Mouse (Mus musculus): ENCODE results near the gene Anp32a. TPM values are rescaled to one million over a fixed set of nuclear protein-coding genes. Genes with fewer than 3 reads are reported as not detected.

Gene Anp32a
- total RNA-seq, 2 experiments from 2014 or later, result 254 to 262 TPM

DNA sequence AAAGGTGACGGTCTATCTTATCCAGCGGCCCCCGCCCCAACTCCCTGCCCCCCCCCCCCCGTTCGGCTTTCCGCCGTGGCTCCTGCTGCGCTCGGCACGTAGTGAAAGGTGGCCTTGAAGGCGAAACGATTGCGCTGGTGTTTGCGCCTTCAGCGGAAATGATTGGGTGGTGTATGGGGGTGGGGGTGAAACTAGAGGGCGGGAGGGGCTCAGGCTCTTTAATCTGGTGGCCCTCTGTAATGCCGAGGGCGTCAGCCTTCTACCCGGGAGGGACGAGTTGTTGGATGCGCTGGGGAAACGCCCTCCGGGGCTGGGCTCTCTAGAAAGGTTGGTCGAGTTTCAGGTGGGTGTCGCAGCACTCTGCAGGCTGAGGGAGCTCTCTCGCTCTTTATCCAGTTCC lies 3.5 kb downstream of the Anp32a start:
- intact Hi-C loops (cut with DNase I), result loop anchor here (2.0 to 5.0 kb wide), 2 partner anchors 22 to 73 kb away; no protein-coding TSS in a partner anchor
- DNase-seq (ENCODE audit: low spot score in 2 of 2), result peak in 1 of 2 experiments; percentile 48

DNA sequence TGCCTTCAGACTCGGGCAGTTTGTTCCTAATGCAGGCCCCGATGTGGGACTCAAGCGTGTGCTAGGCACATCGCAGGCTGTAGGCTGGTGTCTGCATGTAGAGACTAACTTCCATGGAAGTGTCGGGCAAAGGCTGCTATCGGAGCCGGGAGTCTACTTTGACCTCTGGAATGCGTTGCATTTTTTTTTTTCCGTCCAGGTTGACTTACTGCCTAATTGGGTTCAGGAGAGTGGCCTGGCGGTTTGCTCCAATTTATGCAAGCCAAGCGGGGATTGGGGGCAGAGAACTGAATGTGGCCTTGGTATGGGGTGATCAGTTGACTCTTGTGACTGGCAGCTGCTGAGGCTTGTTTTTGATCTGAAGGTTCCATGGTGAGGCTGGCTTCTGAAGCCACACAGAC lies 4.0 kb downstream of the Anp32a start:
- DNase-seq (ENCODE audit: low spot score in 2 of 2), result no peak
- intact Hi-C loops (cut with DNase I), result loop anchor here (2.0 kb wide), 1 partner anchor 22 kb away; no protein-coding TSS in a partner anchor

DNA sequence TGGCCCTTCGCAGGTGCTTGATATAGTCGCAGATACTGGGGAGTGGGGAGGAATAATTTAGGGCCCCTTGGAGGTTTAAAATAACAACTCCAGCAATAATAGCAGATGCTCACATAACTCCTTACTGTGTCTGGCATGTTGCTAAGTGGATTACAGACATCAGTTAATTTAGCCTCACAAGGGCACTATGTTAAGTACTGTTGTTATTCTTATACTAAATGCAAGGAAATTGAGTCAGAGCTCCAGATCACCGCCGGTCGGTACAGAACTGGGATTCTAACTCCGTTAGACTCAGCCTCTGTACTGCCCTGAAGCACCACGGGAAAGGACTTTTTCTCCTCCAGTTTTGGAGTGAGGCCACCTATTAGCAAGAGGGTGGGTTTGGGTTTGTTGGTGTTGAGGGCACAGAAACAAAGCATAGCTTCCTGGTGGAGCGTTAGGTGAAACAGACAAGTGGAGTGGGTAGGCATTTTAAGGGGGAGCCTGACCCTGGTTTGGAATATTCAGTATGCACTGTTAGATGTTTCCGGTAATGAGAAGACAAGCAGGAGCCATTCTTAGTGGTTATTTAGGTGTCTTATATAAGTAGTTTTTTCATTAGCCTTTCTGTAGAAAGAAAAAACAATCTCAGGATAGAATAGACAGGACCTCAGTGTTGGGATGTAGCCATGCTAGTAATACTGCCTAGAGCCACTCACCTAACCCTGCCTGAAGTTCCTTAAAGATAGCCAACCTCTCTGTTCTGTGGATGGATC lies 4.7 kb downstream of the Anp32a start:
- intact Hi-C loops (cut with DNase I), result loop anchor here (2.0 kb wide), 1 partner anchor 21 kb away; no protein-coding TSS in a partner anchor
- no peak for DNase-seq (ENCODE audit: low spot score in 2 of 2)

DNA sequence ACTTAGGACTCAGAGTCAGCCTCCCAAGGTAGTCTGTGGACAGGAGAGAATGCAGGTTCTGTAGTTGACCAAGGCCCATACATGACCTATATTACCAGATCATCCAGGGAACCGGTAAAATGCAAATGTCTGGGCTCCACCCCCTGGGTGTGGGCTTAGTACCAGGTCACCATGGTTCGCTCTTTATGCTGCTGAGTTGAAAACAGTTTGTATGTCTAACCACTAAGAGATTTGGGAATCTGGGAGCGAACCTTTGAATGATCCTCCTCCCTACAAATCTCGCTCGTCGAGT lies 5.2 kb downstream of the Anp32a start:
- DNase-seq (ENCODE audit: low spot score in 2 of 2), result no peak

DNA sequence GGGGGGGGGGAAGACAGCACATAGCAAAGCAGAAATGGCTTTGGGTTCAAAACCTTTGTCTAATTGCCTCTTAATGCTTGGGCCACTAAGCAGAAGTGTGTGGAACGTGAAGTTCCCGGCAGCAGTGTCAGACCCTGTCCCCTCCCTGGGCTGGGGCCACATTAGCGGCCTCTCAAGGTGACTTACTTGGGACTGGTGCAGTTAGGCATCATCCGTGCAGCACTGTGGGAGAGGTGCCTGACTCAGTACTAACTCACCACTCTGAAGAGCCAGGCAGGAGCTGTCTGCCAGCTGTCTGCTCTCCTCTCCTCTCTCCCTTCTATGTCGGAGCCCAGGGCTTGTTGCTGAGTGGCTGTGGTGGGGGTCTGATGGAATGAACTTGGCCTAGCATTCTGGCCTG lies 6.1 kb downstream of the Anp32a start:
- intact Hi-C loops (cut with DNase I), result no loop called here
- DNase-seq (ENCODE audit: low spot score in 2 of 2), result no peak

More for the DNA sequence above, 5.2 kb downstream of the Anp32a start:
- intact Hi-C loops (cut with DNase I), result no loop called here

DNA sequence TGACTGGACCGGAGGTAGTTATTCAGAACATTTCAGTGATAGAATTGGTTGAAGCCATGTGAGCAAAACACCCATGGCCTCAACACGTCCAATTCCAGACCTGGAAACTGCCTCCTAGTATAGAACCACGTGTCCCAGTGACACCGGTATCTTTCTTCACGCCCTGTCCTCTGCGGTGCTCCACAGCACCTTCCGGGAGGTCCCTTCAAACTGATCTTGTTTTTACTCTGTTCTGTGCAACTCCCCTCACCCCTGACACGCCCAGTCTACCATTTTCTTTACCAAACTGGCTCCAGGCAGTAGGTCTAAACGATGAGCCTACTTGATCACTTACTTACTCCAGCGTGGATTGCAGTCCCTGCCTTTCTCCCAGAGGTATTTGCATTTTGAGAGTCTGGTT lies 7.0 kb downstream of the Anp32a start:
- no peak for DNase-seq (ENCODE audit: low spot score in 2 of 2)
- intact Hi-C loops (cut with DNase I), result no loop called here

DNA sequence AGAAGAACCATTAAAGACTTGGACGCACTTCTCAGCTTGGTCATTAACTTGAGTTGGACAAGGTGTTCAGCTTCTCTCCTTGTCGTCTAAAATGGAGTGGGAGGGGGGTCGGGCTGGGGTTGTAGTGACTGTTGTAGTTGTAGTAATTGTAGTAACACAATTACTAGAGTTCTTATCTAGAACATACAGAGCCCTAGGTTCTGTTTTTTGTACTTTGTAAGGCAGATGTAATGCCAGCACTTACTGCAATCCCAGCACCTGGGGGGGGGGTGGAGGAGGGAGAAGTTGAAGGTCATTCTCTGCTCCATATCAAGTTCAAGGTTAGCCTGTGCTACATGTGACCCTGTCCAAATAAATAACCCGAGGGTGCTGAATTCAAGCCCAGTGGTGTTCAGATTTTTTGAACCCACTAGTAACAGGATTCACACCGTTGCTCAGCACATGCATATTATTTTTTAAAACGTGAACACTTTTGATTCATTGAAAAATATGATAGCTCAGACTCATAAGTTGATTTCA lies 7.4 kb downstream of the Anp32a start:
- intact Hi-C loops (cut with DNase I), result no loop called here
- DNase-seq (ENCODE audit: low spot score in 2 of 2), result no peak

DNA sequence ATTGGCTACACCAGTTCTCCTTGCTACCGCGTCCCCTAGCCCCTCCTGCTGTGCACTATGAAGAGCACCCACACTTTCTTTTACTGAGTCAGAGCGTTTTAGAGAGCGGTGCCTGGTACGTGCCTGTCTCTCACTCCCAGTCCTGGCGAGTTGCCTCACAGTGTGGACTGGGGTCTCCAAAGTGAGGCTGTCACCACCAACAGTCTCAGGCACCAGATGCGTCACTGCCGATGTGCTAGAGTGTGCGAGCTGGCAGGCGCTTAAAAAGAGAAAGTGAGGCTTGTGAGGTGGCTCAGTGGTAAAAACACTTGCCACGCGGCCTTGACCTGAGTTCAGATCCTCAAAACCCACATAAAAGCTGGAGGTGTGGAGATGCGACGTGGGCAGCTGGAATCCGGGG lies 8.2 kb downstream of the Anp32a start:
- intact Hi-C loops (cut with DNase I), result no loop called here
- peak in 1 of 2 experiments; percentile 52 for DNase-seq (ENCODE audit: low spot score in 2 of 2)

DNA sequence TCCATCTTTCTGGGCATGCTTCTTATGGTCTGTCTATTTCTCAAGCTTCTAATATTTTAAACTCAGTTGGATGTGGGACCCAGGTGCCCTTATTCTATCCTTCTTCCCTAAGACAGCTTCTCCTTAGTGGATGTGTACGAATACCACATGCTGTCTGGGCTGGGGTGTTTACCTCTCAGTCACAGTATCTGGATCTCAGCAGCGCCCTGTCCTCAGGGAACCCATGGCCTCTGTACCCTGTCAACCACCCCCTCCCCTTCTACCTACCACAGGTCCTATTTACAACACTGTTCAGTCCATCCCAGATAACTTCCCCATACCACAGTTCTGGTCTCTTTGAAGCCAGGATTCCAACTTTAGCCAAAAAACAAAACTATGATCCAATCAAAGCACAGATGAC lies 9.6 kb downstream of the Anp32a start:
- intact Hi-C loops (cut with DNase I), result no loop called here
- no peak for DNase-seq (ENCODE audit: low spot score in 2 of 2)

DNA sequence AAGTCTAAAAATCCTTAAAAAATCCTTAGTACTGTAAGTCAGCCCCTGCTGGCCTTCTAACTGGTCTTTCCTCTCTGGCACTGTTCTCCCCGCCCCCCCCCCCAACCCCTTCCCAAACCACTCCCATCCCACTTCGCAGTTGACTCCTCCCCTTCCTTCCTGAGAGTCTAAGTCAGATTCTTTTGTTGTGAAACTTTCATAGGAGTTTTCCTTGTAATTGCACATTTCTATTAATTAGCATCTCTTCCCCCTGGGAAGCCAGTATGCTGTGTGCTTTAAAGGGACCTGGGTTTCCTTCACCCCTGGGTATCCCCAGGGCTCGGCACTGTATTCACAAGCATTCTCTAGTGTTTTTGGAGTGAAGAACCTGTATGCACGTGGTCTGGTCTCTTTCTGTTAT lies 10.1 kb downstream of the Anp32a start:
- intact Hi-C loops (cut with DNase I), result no loop called here
- DNase-seq (ENCODE audit: low spot score in 2 of 2), result no peak

DNA sequence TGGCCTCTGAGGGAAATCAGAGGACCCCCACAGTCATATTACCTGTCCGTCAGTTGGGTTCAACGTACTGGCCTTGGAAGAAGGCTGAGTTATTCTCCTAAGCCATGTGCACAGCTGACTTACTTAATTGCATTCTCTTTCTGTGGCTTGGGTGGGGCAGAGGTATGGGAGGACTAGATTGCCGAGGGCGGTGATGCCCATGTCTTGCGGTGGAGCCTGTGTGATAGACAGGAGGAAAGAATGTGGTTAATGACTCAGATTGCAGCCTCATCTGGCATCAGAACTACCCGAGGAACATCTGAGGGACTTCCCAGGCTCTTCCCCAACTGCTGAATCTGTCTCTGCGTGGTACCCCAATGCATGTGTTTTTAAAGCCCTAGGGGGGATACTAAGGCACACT lies 12.7 kb downstream of the Anp32a start:
- intact Hi-C loops (cut with DNase I), result no loop called here
- DNase-seq (ENCODE audit: low spot score in 2 of 2), result no peak

DNA sequence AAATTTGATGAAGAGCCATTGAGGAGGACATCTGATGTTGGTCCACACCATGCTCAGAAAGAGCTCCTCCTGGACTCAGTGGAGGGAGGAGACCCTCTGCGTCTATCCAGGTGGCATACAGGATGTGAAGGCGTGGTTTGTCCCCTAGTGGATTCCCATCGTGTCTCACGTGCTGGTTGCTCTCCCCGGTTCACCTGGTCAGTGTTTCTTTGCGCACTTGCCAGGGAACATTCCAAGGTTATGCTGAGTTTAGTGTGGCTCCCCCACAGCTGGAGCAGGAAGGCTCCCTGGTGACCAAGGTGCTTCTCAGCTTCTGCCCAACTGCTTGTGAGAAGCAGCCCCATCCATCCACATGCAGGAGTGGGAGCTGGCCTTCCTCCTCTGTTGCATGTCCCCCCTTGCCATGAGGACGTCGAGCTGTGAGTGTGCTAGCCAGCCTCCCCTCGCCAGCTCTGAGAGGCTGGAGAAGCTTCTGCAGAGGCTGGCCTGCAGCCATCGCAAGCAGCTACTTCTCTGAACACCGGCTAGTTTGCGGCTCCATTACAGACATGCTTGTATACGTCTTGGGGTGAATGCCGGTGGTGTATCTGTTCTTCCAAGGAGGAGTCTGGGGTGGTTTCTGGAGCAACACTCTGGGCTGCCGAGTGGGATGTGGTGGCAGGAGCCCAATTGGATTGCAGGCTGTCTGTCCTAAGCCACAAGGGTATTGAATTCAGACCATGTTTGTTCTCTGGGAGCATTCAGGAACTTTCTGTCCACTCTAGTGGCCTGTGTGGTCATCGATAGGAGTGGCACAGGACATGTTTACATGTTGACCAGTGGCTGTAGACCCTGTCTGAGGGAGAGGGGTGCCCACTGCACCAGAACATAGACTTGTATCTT lies 14.0 kb downstream of the Anp32a start:
- peak in 1 of 2 experiments; percentile 44 for DNase-seq (ENCODE audit: low spot score in 2 of 2)
- intact Hi-C loops (cut with DNase I), result no loop called here

DNA sequence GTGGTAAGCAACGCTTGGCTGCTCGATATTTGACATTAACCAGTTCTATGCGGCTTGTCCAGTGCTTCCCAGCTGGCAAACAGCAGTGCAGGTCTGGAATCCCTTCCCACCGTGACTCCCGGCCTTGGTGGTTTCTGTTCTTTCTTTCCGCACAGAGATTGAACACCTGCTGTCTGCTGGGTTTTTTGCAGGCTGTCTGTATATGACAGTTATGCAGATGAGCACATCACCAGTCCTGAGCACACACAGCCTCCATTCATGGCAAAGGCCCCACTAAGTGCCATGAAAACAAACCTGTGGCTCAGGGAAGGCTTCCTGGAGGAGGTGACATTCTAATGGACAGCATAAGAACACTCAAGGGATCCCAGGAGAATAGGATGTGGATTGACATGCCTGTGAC lies 14.7 kb downstream of the Anp32a start:
- DNase-seq (ENCODE audit: low spot score in 2 of 2), result no peak
- intact Hi-C loops (cut with DNase I), result no loop called here

DNA sequence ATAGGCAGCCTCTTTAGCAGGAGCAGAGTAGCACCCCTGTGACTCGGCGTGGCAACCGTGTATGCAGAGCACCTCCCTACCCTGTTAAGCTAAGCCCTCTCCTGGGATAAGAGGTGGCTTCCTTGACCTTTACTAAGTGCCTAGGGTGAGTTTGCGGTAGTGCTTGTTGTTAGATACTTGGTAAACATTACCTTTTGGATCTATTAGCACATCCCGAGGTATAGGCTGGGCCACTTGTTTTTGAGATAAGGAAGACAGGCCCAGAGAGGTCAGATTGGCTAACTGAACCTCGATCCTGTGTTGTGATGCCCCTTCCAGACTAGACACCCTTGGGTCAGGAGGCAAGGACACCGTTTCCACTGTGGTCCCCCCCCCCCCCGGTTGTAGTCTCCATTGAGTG lies 16.5 kb downstream of the Anp32a start:
- intact Hi-C loops (cut with DNase I), result no loop called here
- DNase-seq (ENCODE audit: low spot score in 2 of 2), result no peak

DNA sequence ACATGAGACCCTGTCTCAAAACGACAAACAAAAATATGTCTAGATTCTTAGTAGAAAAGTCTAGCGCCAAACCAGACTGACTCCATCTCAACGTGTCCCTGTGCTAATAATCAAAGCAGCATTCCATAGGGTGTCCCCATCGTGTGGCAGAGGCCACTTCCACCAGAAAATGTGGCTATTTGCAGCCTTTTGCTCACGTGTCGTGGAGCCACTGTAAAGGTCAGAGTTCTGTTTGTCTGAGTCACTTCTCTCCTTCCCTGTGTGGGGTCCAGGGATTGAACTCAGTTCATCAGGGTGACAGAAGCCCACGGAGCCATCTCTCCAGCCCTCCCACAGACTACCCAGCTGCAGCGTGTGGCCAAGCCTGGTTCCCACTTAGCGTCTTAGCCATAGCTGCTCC lies 17.8 kb downstream of the Anp32a start:
- intact Hi-C loops (cut with DNase I), result no loop called here
- DNase-seq (ENCODE audit: low spot score in 2 of 2), result no peak

DNA sequence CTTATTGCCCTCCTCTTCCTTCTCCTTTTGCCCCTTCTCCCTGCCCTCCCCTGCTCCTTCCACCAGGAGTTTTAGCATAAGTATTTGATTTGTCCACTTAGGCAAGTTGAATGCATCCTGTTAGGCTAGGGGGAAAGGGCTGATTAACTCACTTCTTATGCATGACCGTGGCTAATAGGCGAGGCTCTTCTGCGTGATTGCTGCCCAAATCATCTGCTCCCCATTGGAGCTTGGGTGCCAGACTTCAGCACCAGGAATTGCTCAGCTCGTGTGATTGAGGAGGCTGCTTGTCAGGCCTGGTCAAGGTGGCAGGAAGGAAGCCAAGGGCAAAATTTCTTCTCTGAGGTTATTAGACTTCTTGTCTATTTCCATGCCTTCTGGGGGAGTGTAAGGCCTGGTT lies 19.8 kb downstream of the Anp32a start:
- intact Hi-C loops (cut with DNase I), result no loop called here
- no peak for DNase-seq (ENCODE audit: low spot score in 2 of 2)

DNA sequence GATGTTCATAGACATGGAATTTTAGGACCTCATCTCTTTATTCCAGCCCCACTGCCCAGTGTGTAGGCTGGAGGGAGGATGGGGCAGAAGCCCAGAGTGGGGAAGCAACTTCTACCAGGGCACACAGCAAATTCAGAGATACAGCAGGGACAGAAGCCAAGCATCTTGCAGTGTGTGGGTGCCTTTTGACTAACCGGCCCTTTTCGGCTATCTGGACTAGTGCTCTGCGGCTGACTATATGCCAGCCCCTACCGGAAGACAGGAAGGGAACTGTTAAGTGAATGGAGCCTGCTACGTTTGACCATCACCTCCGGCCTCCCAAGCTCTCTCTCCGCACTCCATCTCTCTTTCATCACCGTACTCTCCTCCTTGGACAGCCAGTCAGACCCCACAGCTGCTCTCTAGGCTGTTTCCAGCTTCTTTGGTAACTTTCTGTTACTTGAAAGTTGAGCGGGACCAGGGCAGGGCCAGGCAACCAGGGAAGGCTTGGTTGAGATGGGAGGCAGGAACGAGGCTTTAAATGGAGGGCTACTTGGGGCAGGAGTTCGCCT lies 21.8 kb downstream of the Anp32a start:
- intact Hi-C loops (cut with DNase I), result no loop called here
- no peak for DNase-seq (ENCODE audit: low spot score in 2 of 2)

DNA sequence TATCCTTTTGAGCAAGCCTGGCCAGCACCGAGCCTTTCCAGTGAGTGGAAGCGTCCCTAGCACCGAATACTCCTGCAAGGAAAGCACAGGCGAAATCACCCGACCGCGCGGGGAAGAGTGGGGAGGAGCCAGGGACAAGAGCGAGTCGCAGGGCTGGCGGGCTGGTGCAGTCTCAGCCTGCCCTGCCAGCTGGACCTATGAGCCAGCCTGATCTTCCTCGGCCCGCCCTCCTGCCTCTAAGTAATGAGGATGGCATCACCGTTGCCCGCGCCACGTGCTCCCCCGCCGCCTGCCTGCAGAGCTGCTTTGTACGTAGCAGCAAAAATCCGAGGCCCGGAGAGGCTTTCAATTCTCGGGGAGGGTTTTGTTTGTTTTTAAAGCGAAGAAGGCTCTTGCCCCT lies 22.5 kb downstream of the Anp32a start:
- peak; percentile 88 to 94 for DNase-seq (ENCODE audit: low spot score in 2 of 2)
- intact Hi-C loops (cut with DNase I), result no loop called here

DNA sequence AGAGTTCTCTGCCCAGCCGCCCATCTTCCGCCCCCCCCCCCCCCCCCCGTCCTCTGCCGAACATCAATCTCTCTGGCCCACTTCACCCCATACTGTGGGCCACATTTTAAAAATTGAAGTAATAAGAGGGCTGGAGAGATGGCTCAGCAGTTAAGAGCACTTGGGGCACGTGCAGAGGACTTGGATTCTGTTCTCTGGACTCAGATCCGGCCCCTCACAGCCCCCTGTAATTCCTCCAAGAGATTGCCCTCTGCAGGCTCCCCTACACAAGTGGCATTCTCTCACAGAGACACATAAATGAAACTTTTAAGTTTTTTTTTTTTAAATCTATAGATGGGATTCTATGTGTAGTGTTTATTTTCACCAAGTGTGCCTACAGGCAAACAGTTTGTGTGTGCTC lies 23.1 kb downstream of the Anp32a start:
- intact Hi-C loops (cut with DNase I), result no loop called here
- DNase-seq (ENCODE audit: low spot score in 2 of 2), result no peak

DNA sequence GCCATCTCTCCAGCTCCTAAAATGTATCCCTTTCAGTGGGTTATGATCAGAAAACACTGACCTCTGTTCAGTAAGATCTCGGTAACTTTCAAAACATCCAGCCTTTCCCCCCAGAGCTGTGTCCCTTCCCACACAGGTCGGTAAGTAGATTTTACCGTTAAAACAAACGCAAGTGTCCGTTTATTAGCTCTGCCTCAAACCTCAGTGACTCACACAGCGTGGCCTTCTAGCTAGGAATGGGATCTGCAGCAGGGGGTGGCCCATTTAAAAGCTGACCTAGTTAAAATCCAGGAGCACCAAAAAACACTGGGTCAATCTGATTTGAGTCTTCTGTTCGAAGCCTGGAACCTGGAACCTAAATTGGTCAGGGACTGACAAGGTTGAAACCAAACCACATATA lies 23.7 kb downstream of the Anp32a start:
- intact Hi-C loops (cut with DNase I), result no loop called here

More for the DNA sequence above, 23.7 kb downstream of the Anp32a start:
- DNase-seq (ENCODE audit: low spot score in 2 of 2), result no peak

All from left cerebral cortex, postnatal 14 days (tissue).